Mouse (Mus musculus) heart, embryonic 11.5 days (tissue): ENCODE data around the gene Agbl3. TPM values are rescaled to one million over a fixed set of nuclear protein-coding genes. Genes with fewer than 3 reads are reported as not detected.

Experiments
- ATAC-seq: fragments of 200-750 bp; cut with Nextera tagmentation; replicated peaks from 2 replicates; pipeline ENCODE4 v1.8.0; 2017; ENCODE audit warnings: moderate library complexity; ENCODE audit not compliant: insufficient number of reproducible peaks, low FRiP score, low TSS enrichment
- H3K27ac ChIP-seq: fragments of 300-500 bp; sonication (generic); 2 replicates; pipeline ENCODE4 v1.5.1; 2014; ENCODE audit warnings: mild to moderate bottlenecking, low read depth, low read length
- H3K27me3 ChIP-seq: fragments of 300-500 bp; sonication (generic); 2 replicates; pipeline ENCODE4 v1.6.1; 2014; ENCODE audit warnings: mild to moderate bottlenecking, low read length, mixed read lengths; ENCODE audit not compliant: control insufficient read depth, insufficient read depth
- H3K36me3 ChIP-seq: fragments of 300-500 bp; sonication (generic); 2 replicates; pipeline ENCODE4 v1.6.1; 2014; ENCODE audit warnings: mild to moderate bottlenecking, low read length, moderate library complexity, mixed read lengths; ENCODE audit not compliant: control insufficient read depth, insufficient read depth
- H3K4me1 ChIP-seq: fragments of 300-500 bp; sonication (generic); 2 replicates; pipeline ENCODE4 v1.6.1; 2014; ENCODE audit warnings: low read length; ENCODE audit not compliant: control insufficient read depth, insufficient read depth
- H3K4me2 ChIP-seq: fragments of 300-500 bp; sonication (generic); 2 replicates; pipeline ENCODE4 v1.6.1; 2014; ENCODE audit warnings: mild to moderate bottlenecking, moderate library complexity
- H3K4me3 ChIP-seq: fragments of 300-500 bp; sonication (generic); 2 replicates; pipeline ENCODE4 v1.5.1; 2014; ENCODE audit warnings: low read depth, low read length
- H3K9ac ChIP-seq: fragments of 300-500 bp; sonication (generic); 2 replicates; pipeline ENCODE4 v1.6.1; 2014; ENCODE audit warnings: mild to moderate bottlenecking, low read depth, low read length, moderate library complexity
- H3K9me3 ChIP-seq: fragments of 300-500 bp; sonication (generic); replicated peaks from 2 replicates; pipeline ENCODE4 v1.6.1; 2016; ENCODE audit warnings: low read length; ENCODE audit not compliant: control insufficient read depth
- WGBS: fragments of 180-500 bp; shearing (Covaris S2); extraction: QIAGEN DNeasy Blood & Tissue Kit; methylation state at CpG from one replicate; pipeline ENCODE4 v1.1.7; 2014; ENCODE audit not compliant: insufficient replicate concordance; 5-methylcytosine and 5-hydroxymethylcytosine counted together
- polyA plus RNA-seq: library from polyadenylated mRNA; unstranded; fragments of >200 nt; fragmentation: Nextera tagmentation; extraction: Ambion mirVana; gene quantifications from 2 replicates; pipeline ENCODE4 v1.2.1, GENCODE M21; 2014

Agbl3 gene
- polyA plus RNA-seq: 4.0 and 4.7 TPM in 2 replicates

GRCm38 (mm10) chr6:34780231-34780942, at the start of gene Agbl3:
Gene Agbl3 (plus strand): TSS chr6:34780432.
- peak; percentile 89 for ATAC-seq
- H3K9me3 ChIP-seq: no peaks in the 10 kb centered on the region
- no peaks in the 10 kb centered on the region for H3K27me3 ChIP-seq
- H3K4me2 ChIP-seq: peak within 1 kb of the TSS; percentile 87
- under 1% methylated on average over 80 of the region's 81 CpGs for WGBS
- H3K4me3 ChIP-seq: peak within 1 kb of the TSS; percentile 74
- peak within 1 kb of the TSS; percentile 99 for H3K27ac ChIP-seq
- peak within 1 kb of the TSS; percentile 94 for H3K9ac ChIP-seq
- H3K36me3 ChIP-seq: no peaks in the 10 kb centered on the region
- 0 out of 2 replicates have a peak, but pooled peaks cover 3% of the 10 kb centered on the region for H3K4me1 ChIP-seq

GRCm38 (mm10) chr6:34731007-34731406, 49.2 kb upstream of the Agbl3 start:
- 74% methylated on average over 6 of the region's 6 CpGs for WGBS
- no peaks in the 10 kb centered on the region for H3K36me3 ChIP-seq
- H3K4me1 ChIP-seq: peaks cover 32% of the 10 kb centered on the region
- H3K9ac ChIP-seq: no peak overlapping the region
- no peaks in the 10 kb centered on the region for H3K9me3 ChIP-seq
- no peaks in the 10 kb centered on the region for H3K27me3 ChIP-seq
- H3K27ac ChIP-seq: no peak overlapping the region
- ATAC-seq: no peak
- no peak overlapping the region for H3K4me2 ChIP-seq
- H3K4me3 ChIP-seq: no peak overlapping the region

- H3K4me2 ChIP-seq: no peak overlapping the region
- no peak overlapping the region for H3K4me3 ChIP-seq
- H3K36me3 ChIP-seq: no peaks in the 10 kb centered on the region
- 83% methylated on average over 9 of the region's 9 CpGs for WGBS
- no peaks in the 10 kb centered on the region for H3K9me3 ChIP-seq
- H3K9ac ChIP-seq: no peak overlapping the region
- H3K27me3 ChIP-seq: no peaks in the 10 kb centered on the region
- ATAC-seq: no peak
- H3K27ac ChIP-seq: no peak overlapping the region
- peaks cover 27% of the 10 kb centered on the region for H3K4me1 ChIP-seq
These were observed 48.7 kb upstream of the Agbl3 start for GRCm38 (mm10) chr6:34731529-34731928.

GRCm38 (mm10) chr6:34734940-34735695, 45.1 kb upstream of the Agbl3 start:
- Histone ChIP-seq H3K9me3 (no peaks in the 10 kb centered on the region), H3K27ac (peak overlapping the region; percentile 1; the same call in 1 of the 2 replicates), H3K9ac (no peak overlapping the region), H3K4me1 (peaks cover 10% of the 10 kb centered on the region; the same call in 1 of the 2 replicates), H3K27me3 (no peaks in the 10 kb centered on the region), H3K4me3 (no peak overlapping the region), H3K4me2 (no peak overlapping the region), H3K36me3 (no peaks in the 10 kb centered on the region)
- ATAC-seq: no peak
- 57% methylated on average over 13 of the region's 13 CpGs for WGBS

GRCm38 (mm10) chr6:34736934-34737333, 43.3 kb upstream of the Agbl3 start:
- no peak for ATAC-seq
- H3K4me1 ChIP-seq: 0 out of 2 replicates have a peak, but pooled peaks cover 4% of the 10 kb centered on the region
- H3K4me3 ChIP-seq: no peak overlapping the region
- H3K9me3 ChIP-seq: no peaks in the 10 kb centered on the region
- no peaks in the 10 kb centered on the region for H3K27me3 ChIP-seq
- H3K27ac ChIP-seq: no peak overlapping the region
- no peak overlapping the region for H3K9ac ChIP-seq
- peaks cover 5% of the 10 kb centered on the region; the same call in 1 of the 2 replicates for H3K36me3 ChIP-seq
- H3K4me2 ChIP-seq: no peak overlapping the region
- 69% methylated on average over 2 of the region's 2 CpGs for WGBS

- H3K4me1 ChIP-seq: no peaks in the 10 kb centered on the region; the same call in 1 of the 2 replicates
- no peak overlapping the region for H3K9ac ChIP-seq
- no peak overlapping the region for H3K27ac ChIP-seq
- peaks cover 12% of the 10 kb centered on the region for H3K36me3 ChIP-seq
- no peak overlapping the region for H3K4me3 ChIP-seq
- ATAC-seq: no peak
- no peaks in the 10 kb centered on the region for H3K27me3 ChIP-seq
- WGBS: 67% methylated on average over 4 of the region's 4 CpGs
- no peak overlapping the region for H3K4me2 ChIP-seq
- H3K9me3 ChIP-seq: no peaks in the 10 kb centered on the region
These were observed 36.3 kb upstream of the Agbl3 start for GRCm38 (mm10) chr6:34743946-34744345.

GRCm38 (mm10) chr6:34747846-34748245, 32.4 kb upstream of the Agbl3 start:
- no peaks in the 10 kb centered on the region for H3K9me3 ChIP-seq
- H3K4me1 ChIP-seq: peaks cover 13% of the 10 kb centered on the region
- no peaks in the 10 kb centered on the region for H3K27me3 ChIP-seq
- no peak overlapping the region for H3K9ac ChIP-seq
- 70% methylated on average over 6 of the region's 6 CpGs for WGBS
- no peak overlapping the region for H3K4me3 ChIP-seq
- H3K27ac ChIP-seq: no peak overlapping the region
- H3K36me3 ChIP-seq: peaks cover 11% of the 10 kb centered on the region
- H3K4me2 ChIP-seq: no peak overlapping the region
- no peak for ATAC-seq

- Histone ChIP-seq H3K9ac (no peak overlapping the region), H3K4me1 (peaks cover 13% of the 10 kb centered on the region), H3K4me3 (no peak overlapping the region), H3K27me3 (no peaks in the 10 kb centered on the region), H3K27ac (no peak overlapping the region), H3K9me3 (no peaks in the 10 kb centered on the region), H3K4me2 (no peak overlapping the region), H3K36me3 (peaks cover 11% of the 10 kb centered on the region)
- WGBS: 81% methylated on average over 11 of the region's 11 CpGs
- ATAC-seq: no peak
These were observed 31.7 kb upstream of the Agbl3 start for GRCm38 (mm10) chr6:34748566-34748965.
